Mouse (Mus musculus): Measurements from ENCODE around the gene 2410137M14Rik.

DNA sequence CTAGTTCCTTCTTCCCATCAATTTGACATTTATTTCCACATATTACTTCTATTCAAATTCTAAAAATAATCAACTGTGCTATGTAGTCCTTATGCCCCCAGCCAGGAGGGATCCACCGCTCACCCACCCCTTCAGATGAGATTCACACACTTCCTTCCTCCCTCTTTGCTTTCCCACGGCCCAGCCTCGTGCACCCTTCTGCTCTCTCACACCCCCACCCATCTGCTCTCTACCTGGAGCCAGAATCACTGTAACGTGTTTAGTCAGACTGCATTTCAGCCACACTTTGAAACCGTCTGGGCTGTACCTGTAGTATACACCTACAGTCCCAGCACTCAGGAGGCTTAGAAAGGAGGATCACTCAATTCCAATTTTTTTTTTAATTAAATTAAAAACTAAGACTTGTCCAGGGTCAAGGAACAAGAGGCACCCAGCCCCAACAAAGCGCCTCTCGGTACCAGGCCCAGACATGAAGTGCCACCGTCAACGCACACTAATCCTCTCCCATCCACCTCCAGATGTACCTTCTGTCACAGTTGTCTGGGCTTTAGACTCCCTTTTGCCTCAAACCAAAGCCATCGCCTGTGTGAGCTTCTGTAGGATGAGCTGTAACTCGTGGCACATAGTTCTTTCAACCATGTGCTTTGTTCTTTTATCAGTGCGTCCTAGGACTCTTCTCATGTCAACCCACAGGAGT is 51.7 kb downstream of the 2410137M14Rik start:
- TF ChIP-seq CTCF (IDR thresholded peaks at IDR 0.05; ENCODE audit: low read depth) (no peak), EP300 (IDR thresholded peaks at IDR 0.05; ENCODE audit: low read depth) (no peak)

All from heart, postnatal 0 days (tissue).